Mouse (Mus musculus) CD4-positive, CD25-positive, alpha-beta regulatory T cell, adult 9 weeks (primary cell): Measurements from ENCODE around the gene Neurog2. TPM values are rescaled to one million over a fixed set of nuclear protein-coding genes. Genes with fewer than 3 reads are reported as not detected.

Experiments used
- polyA plus RNA-seq: library from polyadenylated mRNA; unstranded; fragments of 100-300 nt; shearing (Covaris generic); gene quantifications from one replicate; pipeline ENCODE4 v1.2.1, GENCODE M21; 2017

Gene Neurog2
- polyA plus RNA-seq: not detected

DNA sequence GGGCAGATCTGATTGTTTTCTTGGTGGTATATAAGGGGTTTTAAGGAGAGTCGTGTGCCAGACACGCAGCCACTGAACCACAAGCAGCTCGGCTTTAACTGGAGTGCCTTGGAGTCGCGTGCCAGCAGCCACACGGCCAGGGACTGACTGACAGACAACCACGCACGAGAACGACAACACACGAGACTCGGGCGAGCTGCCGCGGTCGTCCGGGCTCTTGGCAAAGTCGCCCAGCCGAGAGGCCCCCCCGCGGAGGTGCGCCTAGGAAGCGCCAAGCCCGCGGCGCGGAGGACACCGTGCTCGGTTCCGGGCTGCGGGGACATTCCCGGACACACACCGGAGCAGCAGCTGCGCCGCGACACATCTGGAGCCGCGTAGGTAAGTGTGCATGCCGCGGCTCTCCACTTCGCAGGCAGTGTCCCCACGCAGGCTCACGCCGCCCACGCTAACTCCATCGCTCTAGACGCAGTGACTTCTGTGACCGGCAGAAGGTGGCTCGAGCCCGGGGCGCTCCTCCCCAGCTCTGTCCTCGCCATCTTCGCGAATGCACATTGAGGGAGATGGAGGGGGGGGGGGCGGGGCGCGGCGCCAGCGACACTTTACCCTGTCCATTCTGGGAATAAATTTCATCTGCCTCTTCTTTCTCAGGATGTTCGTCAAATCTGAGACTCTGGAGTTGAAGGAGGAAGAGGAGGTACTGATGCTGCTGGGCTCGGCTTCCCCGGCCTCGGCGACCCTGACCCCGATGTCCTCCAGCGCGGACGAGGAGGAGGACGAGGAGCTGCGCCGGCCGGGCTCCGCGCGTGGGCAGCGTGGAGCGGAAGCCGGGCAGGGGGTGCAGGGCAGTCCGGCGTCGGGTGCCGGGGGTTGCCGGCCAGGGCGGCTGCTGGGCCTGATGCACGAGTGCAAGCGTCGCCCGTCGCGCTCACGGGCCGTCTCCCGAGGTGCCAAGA, at the start of gene Neurog2:
TSS of gene Neurog2 (plus strand) at position 56 of the 953 bp plus-strand sequence.

Other genes starting within 250 kb of the Neurog2 start
- 0.57 TPM for gene Ank2, start 133.8 kb upstream of the Neurog2 start, polyA plus RNA-seq
- 50.4 TPM for gene Larp7, start 79.8 kb upstream of the Neurog2 start, polyA plus RNA-seq
- 4.2 TPM for gene Zgrf1, start 79.6 kb upstream of the Neurog2 start, polyA plus RNA-seq
- gene Alpk1, start 147.4 kb downstream of the Neurog2 start, polyA plus RNA-seq: 1.2 TPM
- gene Tifa, start 156.7 kb downstream of the Neurog2 start, polyA plus RNA-seq: 0.30 TPM
- gene Ap1ar, start 204.4 kb downstream of the Neurog2 start, polyA plus RNA-seq: 12.7 TPM